In the genomic region with DNA sequence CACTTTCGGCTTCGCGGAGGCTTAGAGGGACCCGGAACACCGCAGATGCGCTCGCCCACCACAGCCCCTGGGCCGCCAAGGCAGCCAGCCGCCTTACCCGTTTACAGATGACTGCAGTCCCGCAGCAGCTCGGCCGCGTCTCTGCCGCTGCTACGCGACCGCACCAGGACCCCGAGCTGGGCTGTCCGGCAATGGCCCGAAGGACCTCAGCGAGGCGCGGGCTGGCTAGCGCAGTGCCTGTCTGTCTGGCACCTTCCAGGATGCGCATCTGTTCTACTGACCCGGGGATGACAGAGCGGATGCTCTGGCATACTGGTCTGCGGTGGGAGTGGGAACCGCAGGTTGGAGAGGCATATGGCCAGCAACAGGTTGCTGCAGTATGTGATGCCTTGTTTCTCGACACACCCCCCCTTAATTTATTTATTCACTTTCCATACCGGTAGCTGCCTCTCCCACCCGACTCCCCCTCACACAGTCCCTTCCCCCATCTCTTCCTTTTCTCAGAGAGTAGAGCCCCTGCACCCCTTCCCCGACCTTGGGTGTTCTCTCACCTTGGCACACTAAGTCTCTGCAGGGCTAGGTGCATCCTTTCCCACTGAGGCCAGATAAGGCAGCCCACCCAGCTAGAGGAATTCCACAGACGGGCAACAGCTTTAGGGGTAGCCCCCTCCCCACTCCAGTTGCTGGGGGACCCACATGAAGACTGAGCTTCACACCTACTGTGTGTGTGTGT, we compare ENCODE assay signal across 8 mouse cellular contexts. TPM values are rescaled to one million over a fixed set of nuclear protein-coding genes. Genes with fewer than 3 reads are reported as not detected.
DNase-seq lines count a peak whose midpoint lies in the region; ATAC-seq and TF ChIP-seq lines count a peak whose summit lies in the region.

A gene (minus strand): TSS at position 201 of the 733 bp plus-strand sequence.

- TF ChIP-seq POLR2A in heart, adult 2 months (IDR thresholded peaks at IDR 0.05; ENCODE audit: insufficient read depth, low read depth, low read length) = peak; percentile 56

- peak; percentile 98 for ATAC-seq in embryonic facial prominence, embryonic 14.5 days (ENCODE audit: low read depth)
- peak; percentile 97 for ATAC-seq in limb, embryonic 13.5 days (ENCODE audit: low FRiP score, low read depth)
- ATAC-seq in midbrain, embryonic 16.5 days = peak; percentile 97

- 0 out of 2 replicates have a peak, but pooled peaks have one; percentile 76 for TF ChIP-seq EP300 in heart, adult 2 months (IDR thresholded peaks at IDR 0.05; ENCODE audit: insufficient read depth, low read depth, low read length)

- DNase-seq in 3T3-L1 (ENCODE audit: low read depth, low spot score) = peak; percentile 88
- DNase-seq in adrenal gland, postnatal 4 days (ENCODE audit: low spot score in 2 of 2) = peak; percentile 74 to 86
- peak; percentile 93 for DNase-seq in embryonic facial prominence, embryonic 14.5 days (ENCODE audit: low spot score)
- peak; percentile 90 to 92 for DNase-seq in heart, adult 2 months
- peak; percentile 82 to 87 for DNase-seq in kidney, adult 8-10 months
- peak; percentile 65 to 86 for DNase-seq in spleen, postnatal 10 days (ENCODE audit: low spot score in 2 of 2)

- peaks cover 8% of the 10 kb centered on the region for H3K36me3 ChIP-seq in embryonic facial prominence, embryonic 14.5 days (ENCODE audit: control insufficient read depth, insufficient read depth, low read length)
- H3K36me3 ChIP-seq in heart, adult 2 months (ENCODE audit: control insufficient read depth, insufficient read depth, low read length) = no peaks in the 10 kb centered on the region
- H3K36me3 ChIP-seq in limb, embryonic 13.5 days = peaks cover 10% of the 10 kb centered on the region; the same call in 1 of the 2 replicates
- peaks cover 7% of the 10 kb centered on the region; the same call in 1 of the 2 replicates for H3K36me3 ChIP-seq in midbrain, embryonic 16.5 days (ENCODE audit: control insufficient read depth, insufficient read depth, low read length)

- under 1% methylated on average over 14 of the region's 35 CpGs for WGBS in embryonic facial prominence, embryonic 14.5 days
- WGBS in heart, adult 2 months = under 1% methylated on average over 35 of the region's 35 CpGs
- WGBS in limb, embryonic 13.5 days = under 1% methylated on average over 35 of the region's 35 CpGs
- WGBS in midbrain, embryonic 16.5 days = 0% methylated on average over 35 of the region's 35 CpGs

- no peaks in the 10 kb centered on the region for H3K9me3 ChIP-seq in embryonic facial prominence, embryonic 14.5 days (ENCODE audit: control insufficient read depth, low read length)
- H3K9me3 ChIP-seq in limb, embryonic 13.5 days = no peaks in the 10 kb centered on the region
- no peaks in the 10 kb centered on the region for H3K9me3 ChIP-seq in midbrain, embryonic 16.5 days (replicated peaks; ENCODE audit: control insufficient read depth, low read length, poor library complexity, severe bottlenecking)

- peak within 1 kb of the TSS; percentile 83 for H3K4me2 ChIP-seq in embryonic facial prominence, embryonic 14.5 days (ENCODE audit: low read depth, low read length)
- peak within 1 kb of the TSS; percentile 75 for H3K4me2 ChIP-seq in limb, embryonic 13.5 days (replicated peaks)
- peak within 1 kb of the TSS; percentile 94 for H3K4me2 ChIP-seq in midbrain, embryonic 16.5 days (ENCODE audit: low read length)

- intact Hi-C loops in heart, adult 2 months (cut with DNase I) = no loop called here

- H3K4me1 ChIP-seq in embryonic facial prominence, embryonic 14.5 days (ENCODE audit: control insufficient read depth, insufficient read depth, low read length) = peaks cover 14% of the 10 kb centered on the region
- H3K4me1 ChIP-seq in heart, adult 2 months (ENCODE audit: control insufficient read depth, insufficient read depth, low read length) = peaks cover 1% of the 10 kb centered on the region
- peaks cover 14% of the 10 kb centered on the region for H3K4me1 ChIP-seq in limb, embryonic 13.5 days
- H3K4me1 ChIP-seq in midbrain, embryonic 16.5 days (ENCODE audit: control insufficient read depth, insufficient read depth, low read length) = peaks cover 19% of the 10 kb centered on the region

- peak within 1 kb of the TSS; percentile 65; the same call in 1 of the 2 replicates for H3K27ac ChIP-seq in embryonic facial prominence, embryonic 14.5 days (replicated peaks; ENCODE audit: low read depth, low read length)
- peak within 1 kb of the TSS; percentile 10 for H3K27ac ChIP-seq in heart, adult 2 months
- no peak within 1 kb of the TSS for H3K27ac ChIP-seq in limb, embryonic 13.5 days
- peak within 1 kb of the TSS; percentile 87 for H3K27ac ChIP-seq in midbrain, embryonic 16.5 days (ENCODE audit: low read length)

- peak within 1 kb of the TSS; percentile 75 for H3K4me3 ChIP-seq in embryonic facial prominence, embryonic 14.5 days (ENCODE audit: low read depth, low read length)
- H3K4me3 ChIP-seq in heart, adult 2 months = peak within 1 kb of the TSS; percentile 60
- H3K4me3 ChIP-seq in limb, embryonic 13.5 days = peak within 1 kb of the TSS; percentile 78
- H3K4me3 ChIP-seq in midbrain, embryonic 16.5 days (ENCODE audit: low read depth, low read length) = peak within 1 kb of the TSS; percentile 70

- peak; percentile 44 for TF ChIP-seq CTCF in heart, adult 2 months (IDR thresholded peaks at IDR 0.05)

- peak within 1 kb of the TSS; percentile 79 for H3K9ac ChIP-seq in embryonic facial prominence, embryonic 14.5 days (ENCODE audit: low read depth, low read length)
- H3K9ac ChIP-seq in heart, adult 2 months (ENCODE audit: low read depth, low read length) = peak within 1 kb of the TSS; percentile 77
- peak within 1 kb of the TSS; percentile 81 for H3K9ac ChIP-seq in limb, embryonic 13.5 days
- H3K9ac ChIP-seq in midbrain, embryonic 16.5 days (ENCODE audit: low read depth, low read length) = peak within 1 kb of the TSS; percentile 79

- no peaks in the 10 kb centered on the region for H3K27me3 ChIP-seq in embryonic facial prominence, embryonic 14.5 days (replicated peaks; ENCODE audit: control insufficient read depth, insufficient read depth, low read length)
- H3K27me3 ChIP-seq in heart, adult 2 months (ENCODE audit: control insufficient read depth, insufficient read depth, low read length) = no peaks in the 10 kb centered on the region
- no peaks in the 10 kb centered on the region for H3K27me3 ChIP-seq in limb, embryonic 13.5 days
- no peaks in the 10 kb centered on the region for H3K27me3 ChIP-seq in midbrain, embryonic 16.5 days (ENCODE audit: control insufficient read depth, insufficient read depth, low read depth, low read length)

- no peaks in the 10 kb centered on the region for H3K79me2 ChIP-seq in heart, adult 2 months (replicated peaks; ENCODE audit: control insufficient read depth, insufficient read depth, low read length)

RNA-seq across cellular contexts. Expression of the gene that starts here (rescaled TPM):
- 10 to 100 TPM; 17.3 to 18.3 TPM for total RNA-seq in adrenal gland, postnatal 4 days (2021)
- 44.4 and 45.7 TPM in 2 replicates for polyA plus RNA-seq in embryonic facial prominence, embryonic 14.5 days (2014; fragmentation: Nextera tagmentation; extraction: Ambion mirVana)
- 1 to 10 TPM; 3.7 to 4.2 TPM for total RNA-seq in heart, adult 2 months (2021)
- 5.2 and 11.0 TPM in 2 replicates for polyA plus RNA-seq in heart, adult 2 months (2012; rRNA removed)
- 45.3 and 52.1 TPM in 2 replicates for polyA plus RNA-seq in limb, embryonic 13.5 days (2015; fragmentation: Nextera tagmentation; extraction: Ambion mirVana)
- polyA plus RNA-seq in midbrain, embryonic 16.5 days (2015; fragmentation: Nextera tagmentation; extraction: Ambion mirVana) = 82.1 and 95.5 TPM in 2 replicates
